In genomic region chr5:92218915-92219793, GRCm38 (mm10) we compare ENCODE assay signal across 14 mouse cellular contexts. TPM values are rescaled to one million over a fixed set of nuclear protein-coding genes. Genes with fewer than 3 reads are reported as not detected.
DNase-seq lines count a peak whose midpoint lies in the region; ATAC-seq lines count a peak whose summit lies in the region.
"Had no signal": no experiment of that assay in that cellular context is flagged by ENCODE, and none has a peak within 500 bp of the region (broad histone marks: within the 10 kb centered on the region; RNA-seq: fewer than 3 reads in every experiment).

No protein-coding gene starts in this region.

- intact Hi-C loops in left cerebral cortex, postnatal 14 days (cut with DNase I), result no loop called here

- no peaks in the 10 kb centered on the region for H3K9me3 ChIP-seq in embryonic facial prominence, embryonic 11.5 days (replicated peaks; ENCODE audit: control insufficient read depth, low read length)
- H3K9me3 ChIP-seq in embryonic facial prominence, embryonic 10.5 days, result no peaks in the 10 kb centered on the region
- no peaks in the 10 kb centered on the region for H3K9me3 ChIP-seq in hindbrain, embryonic 12.5 days (replicated peaks)
- no peaks in the 10 kb centered on the region for H3K9me3 ChIP-seq in midbrain, embryonic 16.5 days (replicated peaks; ENCODE audit: control insufficient read depth, low read length, poor library complexity, severe bottlenecking)
- H3K9me3 ChIP-seq: embryonic facial prominence, embryonic 15.5 days had no signal

- H3K36me3 ChIP-seq in embryonic facial prominence, embryonic 11.5 days (replicated peaks; ENCODE audit: control insufficient read depth, insufficient read depth, low read depth, low read length), result no peaks in the 10 kb centered on the region
- H3K36me3 ChIP-seq in embryonic facial prominence, embryonic 10.5 days (replicated peaks), result no peaks in the 10 kb centered on the region
- H3K36me3 ChIP-seq in hindbrain, embryonic 12.5 days, result no peaks in the 10 kb centered on the region
- H3K36me3 ChIP-seq in midbrain, embryonic 16.5 days (ENCODE audit: control insufficient read depth, insufficient read depth, low read length), result no peaks in the 10 kb centered on the region
- H3K36me3 ChIP-seq: embryonic facial prominence, embryonic 15.5 days had no signal

- H3K9ac ChIP-seq in embryonic facial prominence, embryonic 11.5 days (replicated peaks; ENCODE audit: low read length), result no peak overlapping the region
- peak overlapping the region; percentile 32; the same call in 1 of the 2 replicates for H3K9ac ChIP-seq in hindbrain, embryonic 12.5 days
- 0 out of 2 replicates have a peak overlapping the region, but pooled peaks have one; percentile 13 for H3K9ac ChIP-seq in midbrain, embryonic 16.5 days (ENCODE audit: low read depth, low read length)
- H3K9ac ChIP-seq: embryonic facial prominence, embryonic 15.5 days; liver, embryonic 14.5 days had no signal

- 29% methylated on average over 17 of the region's 17 CpGs for WGBS in embryonic facial prominence, embryonic 11.5 days
- WGBS in embryonic facial prominence, embryonic 10.5 days, result 40% methylated on average over 17 of the region's 17 CpGs
- WGBS in hindbrain, embryonic 12.5 days, result 34% methylated on average over 17 of the region's 17 CpGs
- 15% methylated on average over 17 of the region's 17 CpGs for WGBS in midbrain, embryonic 16.5 days

- H3K4me1 ChIP-seq in embryonic facial prominence, embryonic 11.5 days (ENCODE audit: control insufficient read depth, insufficient read depth, low read length), result no peaks in the 10 kb centered on the region
- H3K4me1 ChIP-seq in embryonic facial prominence, embryonic 10.5 days, result no peaks in the 10 kb centered on the region
- H3K4me1 ChIP-seq in hindbrain, embryonic 12.5 days, result peaks cover 8% of the 10 kb centered on the region; the same call in 1 of the 2 replicates
- peaks cover 7% of the 10 kb centered on the region; the same call in 1 of the 2 replicates for H3K4me1 ChIP-seq in midbrain, embryonic 16.5 days (ENCODE audit: control insufficient read depth, insufficient read depth, low read length)
- H3K4me1 ChIP-seq: embryonic facial prominence, embryonic 15.5 days had no signal

- no peak overlapping the region for H3K27ac ChIP-seq in embryonic facial prominence, embryonic 11.5 days (replicated peaks; ENCODE audit: low read depth, low read length)
- no peak overlapping the region for H3K27ac ChIP-seq in embryonic facial prominence, embryonic 10.5 days (replicated peaks)
- H3K27ac ChIP-seq in hindbrain, embryonic 12.5 days, result peak overlapping the region; percentile 78
- H3K27ac ChIP-seq in midbrain, embryonic 16.5 days (ENCODE audit: low read length), result peak overlapping the region; percentile 69
- H3K27ac ChIP-seq: embryonic facial prominence, embryonic 15.5 days; liver, embryonic 14.5 days had no signal

- no peak overlapping the region for H3K4me3 ChIP-seq in embryonic facial prominence, embryonic 11.5 days (ENCODE audit: low read depth, low read length)
- no peak overlapping the region for H3K4me3 ChIP-seq in embryonic facial prominence, embryonic 10.5 days
- no peak overlapping the region for H3K4me3 ChIP-seq in hindbrain, embryonic 12.5 days
- no peak overlapping the region for H3K4me3 ChIP-seq in midbrain, embryonic 16.5 days (ENCODE audit: low read depth, low read length)
- H3K4me3 ChIP-seq: embryonic facial prominence, embryonic 15.5 days had no signal

- no peak overlapping the region for H3K4me2 ChIP-seq in embryonic facial prominence, embryonic 11.5 days (ENCODE audit: low read depth, low read length)
- 0 out of 2 replicates have a peak overlapping the region, but pooled peaks have one; percentile 21 for H3K4me2 ChIP-seq in hindbrain, embryonic 12.5 days (replicated peaks)
- peak overlapping the region; percentile 26; the same call in 1 of the 2 replicates for H3K4me2 ChIP-seq in midbrain, embryonic 16.5 days (ENCODE audit: low read length)
- H3K4me2 ChIP-seq: embryonic facial prominence, embryonic 15.5 days had no signal

- no peak for ATAC-seq in embryonic facial prominence, embryonic 11.5 days (replicated peaks; ENCODE audit: insufficient number of reproducible peaks, low FRiP score, low TSS enrichment, low read depth)
- ATAC-seq in hindbrain, embryonic 12.5 days (ENCODE audit: low FRiP score), result peak; percentile 93
- ATAC-seq in midbrain, embryonic 16.5 days, result peak; percentile 96

- no peaks in the 10 kb centered on the region for H3K27me3 ChIP-seq in embryonic facial prominence, embryonic 11.5 days (ENCODE audit: control insufficient read depth, insufficient read depth, low read length)
- H3K27me3 ChIP-seq in embryonic facial prominence, embryonic 10.5 days (replicated peaks; ENCODE audit: low read depth, poor library complexity, severe bottlenecking), result no peaks in the 10 kb centered on the region
- H3K27me3 ChIP-seq in hindbrain, embryonic 12.5 days, result no peaks in the 10 kb centered on the region
- H3K27me3 ChIP-seq in midbrain, embryonic 16.5 days (ENCODE audit: control insufficient read depth, insufficient read depth, low read depth, low read length), result no peaks in the 10 kb centered on the region
- H3K27me3 ChIP-seq: embryonic facial prominence, embryonic 15.5 days had no signal

- peak; percentile 9 for DNase-seq in embryonic facial prominence, embryonic 11.5 days (ENCODE audit: low spot score)
- DNase-seq in embryonic facial prominence, embryonic 10.5 days (ENCODE audit: low spot score), result no peak
- DNase-seq in MEL-GATA-1-ER (ENCODE audit: extremely low read depth, low read depth), result peak; percentile 41
- DNase-seq in left cerebral cortex, postnatal 14 days (ENCODE audit: low spot score in 2 of 2), result no peak
- DNase-seq in kidney, postnatal 25 days, result no peak
- no peak for DNase-seq in left cerebral cortex, adult 18-20 months (ENCODE audit: low spot score in 2 of 2)
- DNase-seq: gastrocnemius, postnatal 36 days; heart, postnatal 10 days; lung, postnatal 4 days had no signal

RNA-seq across cellular contexts. Expression of gene U90926, which starts 3.9 kb away (rescaled TPM):
- polyA plus RNA-seq in embryonic facial prominence, embryonic 11.5 days (2014; fragmentation: Nextera tagmentation; extraction: Ambion mirVana), result not detected in 2 replicates
- polyA plus RNA-seq in embryonic facial prominence, embryonic 10.5 days (2016; fragmentation: Nextera tagmentation; extraction: Ambion mirVana), result not detected in 2 replicates
- not detected in 2 replicates for polyA plus RNA-seq in hindbrain, embryonic 12.5 days (2016; fragmentation: Nextera tagmentation; extraction: Ambion mirVana)
- not detected in 2 replicates for polyA plus RNA-seq in midbrain, embryonic 16.5 days (2015; fragmentation: Nextera tagmentation; extraction: Ambion mirVana)
- not detected for total RNA-seq in left cerebral cortex, postnatal 14 days (2021)
- not detected for total RNA-seq in left cerebral cortex, adult 18-20 months (2021)
- total RNA-seq: gastrocnemius, postnatal 36 days; heart, postnatal 10 days had no signal
- polyA plus RNA-seq: embryonic facial prominence, embryonic 15.5 days; liver, embryonic 14.5 days; spleen, adult 2 months had no signal

RNA-seq across cellular contexts. Expression of gene Ppef2, which starts 36.9 kb away (rescaled TPM):
- 0.31 TPM in 1 of 2 replicates, not detected in the other for polyA plus RNA-seq in embryonic facial prominence, embryonic 11.5 days (2014; fragmentation: Nextera tagmentation; extraction: Ambion mirVana)
- 0.45 TPM in 1 of 2 replicates, not detected in the other for polyA plus RNA-seq in embryonic facial prominence, embryonic 10.5 days (2016; fragmentation: Nextera tagmentation; extraction: Ambion mirVana)
- polyA plus RNA-seq in hindbrain, embryonic 12.5 days (2016; fragmentation: Nextera tagmentation; extraction: Ambion mirVana), result 0.36 and 0.53 TPM in 2 replicates
- 0.61 and 0.84 TPM in 2 replicates for polyA plus RNA-seq in midbrain, embryonic 16.5 days (2015; fragmentation: Nextera tagmentation; extraction: Ambion mirVana)
- total RNA-seq in left cerebral cortex, postnatal 14 days (2021), result 1 to 10 TPM in 1 of 2 experiments, under 1 TPM in 1; 0.23 to 1.0 TPM
- total RNA-seq in left cerebral cortex, adult 18-20 months (2021), result under 1 TPM; 0.46 to 0.91 TPM
- total RNA-seq: gastrocnemius, postnatal 36 days; heart, postnatal 10 days had no signal

RNA-seq across cellular contexts. Expression of gene Naaa, which starts 58.8 kb away (rescaled TPM):
- polyA plus RNA-seq in embryonic facial prominence, embryonic 11.5 days (2014; fragmentation: Nextera tagmentation; extraction: Ambion mirVana), result 2.9 and 4.1 TPM in 2 replicates
- polyA plus RNA-seq in embryonic facial prominence, embryonic 10.5 days (2016; fragmentation: Nextera tagmentation; extraction: Ambion mirVana), result 1.9 and 3.2 TPM in 2 replicates
- 8.2 and 9.5 TPM in 2 replicates for polyA plus RNA-seq in hindbrain, embryonic 12.5 days (2016; fragmentation: Nextera tagmentation; extraction: Ambion mirVana)
- polyA plus RNA-seq in midbrain, embryonic 16.5 days (2015; fragmentation: Nextera tagmentation; extraction: Ambion mirVana), result 13.7 and 22.1 TPM in 2 replicates
- 10 to 100 TPM; 26.6 to 30.7 TPM for total RNA-seq in left cerebral cortex, postnatal 14 days (2021)
- total RNA-seq in left cerebral cortex, adult 18-20 months (2021), result 10 to 100 TPM; 37.9 to 38.9 TPM

Comparison
In these comparisons a context has a peak if more than half of its experiments do, and no peak if none do; other contexts are left out.
1. DNase-seq: peak in embryonic facial prominence, embryonic 11.5 days (single experiment) and MEL-GATA-1-ER (single experiment); none in embryonic facial prominence, embryonic 10.5 days (single experiment), left cerebral cortex, postnatal 14 days (0 of 2), kidney, postnatal 25 days (0 of 2) and left cerebral cortex, adult 18-20 months (0 of 2).
2. H3K27ac ChIP-seq: peak in hindbrain, embryonic 12.5 days (single experiment) and midbrain, embryonic 16.5 days (single experiment); none in embryonic facial prominence, embryonic 11.5 days (single experiment) and embryonic facial prominence, embryonic 10.5 days (single experiment).